Mouse (Mus musculus) heart, embryonic 16.5 days (tissue): ENCODE measurements at regions not wholly inside any gene's neighbourhood (a gene's known extent, or its start where the extent isn't known, plus 50 kb on each side); places are given as distances from the start of the nearest gene placed in this dataset.
A peak's percentile ranks its signal among the peaks of the same experiment; 100 is the strongest.

ENCODE experiments used
- ATAC-seq: fragments of 200-750 bp; cut with Nextera tagmentation; replicated peaks from 2 replicates; pipeline ENCODE4 v1.8.0; 2017; ENCODE audit warnings: moderate number of reproducible peaks; ENCODE audit not compliant: insufficient read depth, low FRiP score; ENCODE audit errors: extremely low read depth
- H3K27ac ChIP-seq: fragments of 300-500 bp; sonication (generic); 2 replicates; pipeline ENCODE4 v1.5.1; 2014; ENCODE audit warnings: mild to moderate bottlenecking, low read length, control low read depth, moderate library complexity
- H3K27me3 ChIP-seq: fragments of 300-500 bp; sonication (generic); 2 replicates; pipeline ENCODE4 v1.6.1; 2014; ENCODE audit warnings: low read length, mixed read lengths; ENCODE audit not compliant: control insufficient read depth, insufficient read depth
- H3K36me3 ChIP-seq: fragments of 300-500 bp; sonication (generic); 2 replicates; pipeline ENCODE4 v1.6.1; 2014; ENCODE audit not compliant: control insufficient read depth, insufficient read depth
- H3K4me1 ChIP-seq: fragments of 300-500 bp; sonication (generic); 2 replicates; pipeline ENCODE4 v1.6.1; 2014; ENCODE audit warnings: low read length, mixed read lengths; ENCODE audit not compliant: control insufficient read depth, insufficient read depth
- H3K4me2 ChIP-seq: fragments of 300-500 bp; sonication (generic); 2 replicates; pipeline ENCODE4 v1.6.1; 2014; ENCODE audit warnings: low read depth, mild to moderate bottlenecking, control low read depth, low read length
- H3K4me3 ChIP-seq: fragments of 300-500 bp; sonication (generic); 2 replicates; pipeline ENCODE4 v1.5.1; 2014; ENCODE audit warnings: mild to moderate bottlenecking, control low read depth, low read length
- H3K9ac ChIP-seq: fragments of 300-500 bp; sonication (generic); 2 replicates; pipeline ENCODE4 v1.6.1; 2014; ENCODE audit warnings: low read length, control low read depth
- H3K9me3 ChIP-seq: fragments of 300-500 bp; sonication (generic); replicated peaks from 2 replicates; pipeline ENCODE4 v1.6.1; 2016; ENCODE audit warnings: low read length; ENCODE audit not compliant: control insufficient read depth
- WGBS: fragments of 180-500 bp; shearing (Covaris S2); extraction: QIAGEN DNeasy Blood & Tissue Kit; methylation state at CpG from one replicate; pipeline ENCODE4 v1.1.7; 2014; 5-methylcytosine and 5-hydroxymethylcytosine counted together

DNA sequence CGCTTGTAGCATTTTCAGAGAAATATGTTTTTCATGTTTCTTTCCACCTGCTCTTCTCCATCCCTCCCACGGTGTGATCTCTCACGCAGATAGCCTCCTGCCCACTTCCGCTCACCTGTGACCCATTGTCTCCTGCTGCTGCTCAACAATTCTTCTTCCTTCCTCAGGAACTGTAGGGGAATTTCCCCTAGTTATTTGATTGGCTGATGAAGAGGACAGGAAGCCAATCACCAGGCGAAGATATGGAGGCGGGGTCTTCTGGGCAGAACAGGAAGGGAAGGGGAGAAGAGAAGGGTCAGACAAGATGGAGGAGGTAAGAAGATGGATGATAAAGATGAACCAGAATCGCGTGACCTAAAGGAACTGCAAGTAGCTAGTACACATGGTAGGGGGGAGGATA, 80.1 kb upstream of the Cand1 start:
- H3K9me3 ChIP-seq, result no peaks in the 10 kb centered on the region
- H3K4me1 ChIP-seq, result no peaks in the 10 kb centered on the region
- H3K27me3 ChIP-seq, result no peaks in the 10 kb centered on the region
- no peak overlapping the region for H3K4me2 ChIP-seq
- H3K9ac ChIP-seq, result no peak overlapping the region
- ATAC-seq, result no peak
- H3K4me3 ChIP-seq, result no peak overlapping the region
- 92% methylated on average over 8 of the region's 8 CpGs for WGBS
- H3K27ac ChIP-seq, result no peak overlapping the region
- H3K36me3 ChIP-seq, result no peaks in the 10 kb centered on the region

DNA sequence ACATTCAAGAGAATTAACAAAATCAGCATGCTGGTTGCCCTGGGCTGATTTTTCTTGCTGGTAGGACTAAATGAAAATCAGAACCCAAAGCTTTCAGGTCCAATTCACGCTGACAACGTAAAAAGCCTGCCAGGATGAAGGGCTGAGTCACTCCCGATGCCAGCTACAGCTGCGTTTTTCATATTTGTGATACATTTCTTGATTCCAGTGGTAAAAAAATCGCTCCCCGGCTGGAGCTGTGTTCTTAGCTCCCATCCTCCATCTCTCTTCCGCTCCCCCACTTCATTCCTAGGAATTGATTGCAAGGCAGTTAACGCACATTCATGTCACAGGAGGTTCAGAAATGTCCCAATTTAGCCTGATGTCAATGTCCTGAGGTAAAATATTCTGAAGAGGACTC, 78.6 kb upstream of the Cand1 start:
- H3K36me3 ChIP-seq, result no peaks in the 10 kb centered on the region
- H3K27me3 ChIP-seq, result no peaks in the 10 kb centered on the region
- 88% methylated on average over 8 of the region's 8 CpGs for WGBS
- no peaks in the 10 kb centered on the region for H3K9me3 ChIP-seq
- ATAC-seq, result no peak
- H3K4me1 ChIP-seq, result no peaks in the 10 kb centered on the region
- no peak overlapping the region for H3K9ac ChIP-seq
- H3K27ac ChIP-seq, result no peak overlapping the region
- H3K4me3 ChIP-seq, result no peak overlapping the region
- no peak overlapping the region for H3K4me2 ChIP-seq

DNA sequence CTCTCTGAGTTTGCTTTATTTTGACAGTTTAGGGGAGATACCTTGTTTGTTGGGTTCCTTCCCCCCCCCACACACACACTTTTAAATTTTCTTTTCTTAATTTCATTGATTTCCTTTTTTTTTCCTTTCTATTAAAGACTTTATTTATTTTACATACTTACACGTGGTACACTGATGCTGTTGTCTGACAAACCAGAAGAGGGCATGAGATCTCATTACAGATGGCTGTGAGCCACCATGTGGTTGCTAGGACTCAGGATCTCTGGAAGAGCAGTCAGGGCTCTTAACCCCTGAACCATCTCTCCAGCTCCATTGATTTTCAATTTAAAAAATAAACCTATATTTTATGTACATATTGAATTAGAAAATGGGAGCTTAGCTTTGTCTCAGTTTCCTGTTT, 71.7 kb upstream of the Cand1 start:
- no peak for ATAC-seq

DNA sequence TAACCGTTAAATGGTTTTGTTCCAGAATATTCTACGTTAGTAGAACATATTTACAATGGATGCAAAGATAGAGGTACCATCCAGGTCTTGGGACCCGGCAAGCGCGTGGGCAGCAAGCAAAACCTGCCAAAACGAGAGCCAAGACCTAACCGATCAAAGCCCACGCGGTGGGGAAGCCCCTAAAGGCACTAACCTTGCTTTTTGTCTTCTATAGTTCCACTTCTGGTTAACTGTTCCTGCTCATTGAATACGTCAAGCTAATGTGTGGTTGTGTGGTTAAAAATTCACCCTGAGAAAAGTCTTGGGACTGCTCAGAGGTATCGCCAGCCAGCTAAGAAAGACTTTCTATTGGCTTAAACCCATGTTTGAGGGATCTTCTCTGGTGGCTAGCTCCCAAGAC, 55.9 kb upstream of the Cand1 start:
- H3K4me1 ChIP-seq, result no peaks in the 10 kb centered on the region
- no peak overlapping the region for H3K4me3 ChIP-seq
- no peak overlapping the region for H3K9ac ChIP-seq
- H3K4me2 ChIP-seq, result no peak overlapping the region
- no peak overlapping the region for H3K27ac ChIP-seq
- H3K36me3 ChIP-seq, result no peaks in the 10 kb centered on the region
- no peaks in the 10 kb centered on the region for H3K27me3 ChIP-seq
- WGBS, result 92% methylated on average over 11 of the region's 11 CpGs
- no peaks in the 10 kb centered on the region for H3K9me3 ChIP-seq
- ATAC-seq, result no peak

More for the DNA sequence above, 71.7 kb upstream of the Cand1 start:
- no peak overlapping the region for H3K27ac ChIP-seq
- no peak overlapping the region for H3K4me3 ChIP-seq
- H3K9ac ChIP-seq, result no peak overlapping the region
- no peak overlapping the region for H3K4me2 ChIP-seq
- no peaks in the 10 kb centered on the region for H3K4me1 ChIP-seq
- no peaks in the 10 kb centered on the region for H3K9me3 ChIP-seq
- no peaks in the 10 kb centered on the region for H3K36me3 ChIP-seq
- no peaks in the 10 kb centered on the region for H3K27me3 ChIP-seq
- WGBS, result 32% methylated on average over 1 of the region's 1 CpGs

DNA sequence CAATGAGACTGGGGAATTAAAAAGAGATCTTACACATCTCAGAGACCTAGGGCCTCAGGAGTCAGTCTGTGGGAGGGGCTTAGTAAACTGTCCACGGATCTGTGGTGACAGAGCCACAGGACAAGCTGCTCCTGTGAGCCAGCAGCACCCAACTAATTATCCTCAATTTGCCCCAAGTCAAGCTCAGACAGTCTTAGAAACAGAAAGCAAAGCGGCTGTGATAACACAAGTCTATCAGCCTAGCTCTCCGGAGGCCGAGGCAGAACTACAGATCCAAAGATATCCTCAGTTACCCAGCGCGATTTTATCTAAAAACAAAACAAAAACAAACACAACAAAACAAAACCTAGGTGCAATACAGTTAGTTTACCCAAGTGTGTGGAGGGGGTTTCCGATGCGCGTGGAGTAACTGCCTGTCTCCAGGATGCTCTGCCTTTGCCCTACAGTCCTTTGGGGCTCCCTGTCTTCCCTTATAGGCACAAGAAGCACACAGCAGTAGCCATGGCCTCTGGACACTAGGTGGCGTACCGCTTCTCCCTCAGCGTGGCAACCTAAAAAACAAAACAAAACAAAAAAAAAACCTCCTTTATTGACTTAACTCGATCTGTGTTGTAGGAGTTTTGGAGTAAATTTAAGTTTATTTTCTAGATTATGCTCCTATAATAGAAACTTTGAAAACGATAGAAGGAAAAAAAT, 54.7 kb upstream of the Cand1 start:
- no peak for ATAC-seq
- WGBS, result 39% methylated on average over 14 of the region's 14 CpGs
- peak overlapping the region; percentile 42 for H3K4me2 ChIP-seq

DNA sequence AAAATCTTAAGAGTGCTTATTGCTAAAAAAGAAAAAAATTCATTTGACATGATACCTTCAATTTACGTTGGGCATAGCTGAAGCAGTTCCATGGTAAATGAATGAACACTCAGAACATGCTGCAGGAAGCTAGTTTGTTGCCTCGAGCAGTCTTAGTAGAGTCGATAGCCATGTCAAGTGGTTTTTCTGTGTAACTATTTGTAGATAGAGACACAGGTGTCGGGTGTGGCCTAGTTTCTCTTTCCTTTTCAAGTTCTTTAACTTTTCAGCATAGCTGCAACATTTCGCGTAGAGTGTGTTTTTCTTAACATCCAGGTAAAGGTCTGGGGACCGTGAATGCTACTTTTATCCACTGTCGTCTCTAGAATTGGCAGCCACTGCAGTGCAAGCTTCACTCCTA, 53.5 kb upstream of the Cand1 start:
- 82% methylated on average over 8 of the region's 8 CpGs for WGBS

More for the DNA sequence above, 54.7 kb upstream of the Cand1 start:
- no peaks in the 10 kb centered on the region for H3K36me3 ChIP-seq
- no peaks in the 10 kb centered on the region for H3K27me3 ChIP-seq
- H3K27ac ChIP-seq, result no peak overlapping the region
- no peaks in the 10 kb centered on the region for H3K9me3 ChIP-seq
- no peaks in the 10 kb centered on the region for H3K4me1 ChIP-seq
- H3K4me3 ChIP-seq, result no peak overlapping the region
- H3K9ac ChIP-seq, result no peak overlapping the region

More for the DNA sequence above, 53.5 kb upstream of the Cand1 start:
- Histone ChIP-seq H3K4me2 (no peak overlapping the region), H3K4me3 (no peak overlapping the region), H3K9ac (no peak overlapping the region), H3K27ac (no peak overlapping the region), H3K27me3 (no peaks in the 10 kb centered on the region), H3K9me3 (no peaks in the 10 kb centered on the region), H3K4me1 (no peaks in the 10 kb centered on the region), H3K36me3 (no peaks in the 10 kb centered on the region)
- no peak for ATAC-seq
